Mouse (Mus musculus) ES-Bruce4 (cell line): Measurements from ENCODE around the gene Phc2. TPM values are rescaled to one million over a fixed set of nuclear protein-coding genes. Genes with fewer than 3 reads are reported as not detected.

Source experiments
- H3K27ac ChIP-seq: 2 replicates; pipeline ENCODE4 v1.5.1; 2012; ENCODE audit warnings: low read length, inconsistent platforms; ENCODE audit not compliant: insufficient read depth
- H3K27me3 ChIP-seq: 2 replicates; pipeline ENCODE4 v1.6.1; 2012; ENCODE audit warnings: mild to moderate bottlenecking, low read length, inconsistent platforms; ENCODE audit not compliant: control insufficient read depth, poor library complexity, insufficient read depth, severe bottlenecking
- H3K36me3 ChIP-seq: 2 replicates; pipeline ENCODE4 v1.6.1; 2012; ENCODE audit warnings: inconsistent platforms, mild to moderate bottlenecking, low read length, moderate library complexity; ENCODE audit not compliant: control insufficient read depth, poor library complexity, insufficient read depth, severe bottlenecking
- H3K4me1 ChIP-seq: one replicate; pipeline ENCODE4 v1.8.1; 2011; ENCODE audit warnings: low read length; ENCODE audit not compliant: control insufficient read depth, insufficient read depth
- H3K4me3 ChIP-seq: 2 replicates; pipeline ENCODE4 v1.5.1; 2011; ENCODE audit warnings: low read depth, mild to moderate bottlenecking, low read length
- H3K9ac ChIP-seq: 2 replicates; pipeline ENCODE4 v1.6.1; 2012; ENCODE audit warnings: low read depth, mild to moderate bottlenecking, inconsistent platforms; ENCODE audit not compliant: poor library complexity, severe bottlenecking
- H3K9me3 ChIP-seq: replicated peaks from 2 replicates; pipeline ENCODE4 v1.6.1; 2012; ENCODE audit warnings: mild to moderate bottlenecking, low read length, inconsistent platforms; ENCODE audit not compliant: control insufficient read depth, poor library complexity, insufficient read depth, severe bottlenecking
- CTCF ChIP-seq: IDR thresholded peaks from one replicate; pipeline ENCODE4 v1.8.1; 2011; ENCODE audit warnings: low read depth, low read length
- EP300 ChIP-seq: IDR thresholded peaks from 2 replicates; pipeline ENCODE4 v1.6.1; 2011; ENCODE audit warnings: low read depth, low read length; ENCODE audit not compliant: insufficient read depth
- POLR2A ChIP-seq: IDR thresholded peaks from one replicate; pipeline ENCODE4 v1.8.1; 2011; ENCODE audit warnings: low read length; ENCODE audit not compliant: insufficient read depth
- polyA plus RNA-seq: library from polyadenylated mRNA; stranded (reverse); fragments of >200 nt; gene quantifications from 2 replicates; pipeline ENCODE4 v1.2.4, GENCODE M21; 2011; ENCODE audit warnings: low read depth; ENCODE audit not compliant: missing spikeins, insufficient read depth, insufficient read length

The Phc2 gene
- polyA plus RNA-seq, 1 experiment = 38.4 TPM

- Histone ChIP-seq H3K4me3 (peak overlapping the region; percentile 21; the same call in 1 of the 2 replicates), H3K27me3 (no peaks in the 10 kb centered on the region), H3K27ac (peak overlapping the region; percentile 79), H3K9ac (no peak overlapping the region), H3K9me3 (no peaks in the 10 kb centered on the region), H3K36me3 (no peaks in the 10 kb centered on the region), H3K4me1 (peaks cover 10% of the 10 kb centered on the region)
- no peak for TF ChIP-seq POLR2A
- no peak for TF ChIP-seq CTCF
- peak; percentile 81 for TF ChIP-seq EP300
Observed at GRCm38 (mm10) chr4:128737137-128737589, 82.7 kb downstream of the Phc2 start.

- Histone ChIP-seq H3K9me3 (no peaks in the 10 kb centered on the region), H3K4me3 (no peak overlapping the region), H3K27ac (peak overlapping the region; percentile 54), H3K4me1 (peaks cover 10% of the 10 kb centered on the region), H3K36me3 (no peaks in the 10 kb centered on the region), H3K27me3 (no peaks in the 10 kb centered on the region), H3K9ac (no peak overlapping the region)
- TF ChIP-seq POLR2A = no peak
- no peak for TF ChIP-seq CTCF
- no peak for TF ChIP-seq EP300
Observed at GRCm38 (mm10) chr4:128737825-128738610, 83.5 kb downstream of the Phc2 start.

- 0 out of 2 replicates have a peak, but pooled peaks cover 5% of the 10 kb centered on the region for H3K36me3 ChIP-seq
- H3K9me3 ChIP-seq = no peaks in the 10 kb centered on the region
- H3K9ac ChIP-seq = no peak overlapping the region
- no peak overlapping the region for H3K27ac ChIP-seq
- TF ChIP-seq CTCF = no peak
- no peak for TF ChIP-seq EP300
- no peak for TF ChIP-seq POLR2A
- peaks cover 7% of the 10 kb centered on the region for H3K4me1 ChIP-seq
- H3K27me3 ChIP-seq = no peaks in the 10 kb centered on the region
- H3K4me3 ChIP-seq = no peak overlapping the region
Observed at GRCm38 (mm10) chr4:128740878-128741277, 86.4 kb downstream of the Phc2 start.

GRCm38 (mm10) chr4:128741906-128742305 is 87.4 kb downstream of the Phc2 start:
- Histone ChIP-seq H3K27me3 (no peaks in the 10 kb centered on the region), H3K9me3 (no peaks in the 10 kb centered on the region), H3K4me1 (peaks cover 2% of the 10 kb centered on the region), H3K4me3 (no peak overlapping the region), H3K27ac (no peak overlapping the region), H3K9ac (no peak overlapping the region), H3K36me3 (0 out of 2 replicates have a peak, but pooled peaks cover 5% of the 10 kb centered on the region)
- TF ChIP-seq EP300 (no peak), POLR2A (no peak), CTCF (no peak)

GRCm38 (mm10) chr4:128742379-128742970 is 88.0 kb downstream of the Phc2 start:
- no peak overlapping the region for H3K4me3 ChIP-seq
- H3K9ac ChIP-seq = no peak overlapping the region
- TF ChIP-seq EP300 = no peak
- peaks cover 8% of the 10 kb centered on the region for H3K36me3 ChIP-seq
- no peak overlapping the region for H3K27ac ChIP-seq
- no peaks in the 10 kb centered on the region for H3K9me3 ChIP-seq
- no peaks in the 10 kb centered on the region for H3K27me3 ChIP-seq
- peaks cover 2% of the 10 kb centered on the region for H3K4me1 ChIP-seq

GRCm38 (mm10) chr4:128743031-128743626 is 88.6 kb downstream of the Phc2 start:
- TF ChIP-seq EP300 (no peak), POLR2A (no peak), CTCF (no peak)
- H3K36me3 ChIP-seq = peaks cover 10% of the 10 kb centered on the region
- H3K9ac ChIP-seq = no peak overlapping the region
- no peaks in the 10 kb centered on the region for H3K9me3 ChIP-seq
- H3K27ac ChIP-seq = no peak overlapping the region
- no peaks in the 10 kb centered on the region for H3K27me3 ChIP-seq
- peaks cover 2% of the 10 kb centered on the region for H3K4me1 ChIP-seq
- no peak overlapping the region for H3K4me3 ChIP-seq
